Mouse (Mus musculus): Measurements from ENCODE around the gene Dlg4.

Dlg4 gene

DNA sequence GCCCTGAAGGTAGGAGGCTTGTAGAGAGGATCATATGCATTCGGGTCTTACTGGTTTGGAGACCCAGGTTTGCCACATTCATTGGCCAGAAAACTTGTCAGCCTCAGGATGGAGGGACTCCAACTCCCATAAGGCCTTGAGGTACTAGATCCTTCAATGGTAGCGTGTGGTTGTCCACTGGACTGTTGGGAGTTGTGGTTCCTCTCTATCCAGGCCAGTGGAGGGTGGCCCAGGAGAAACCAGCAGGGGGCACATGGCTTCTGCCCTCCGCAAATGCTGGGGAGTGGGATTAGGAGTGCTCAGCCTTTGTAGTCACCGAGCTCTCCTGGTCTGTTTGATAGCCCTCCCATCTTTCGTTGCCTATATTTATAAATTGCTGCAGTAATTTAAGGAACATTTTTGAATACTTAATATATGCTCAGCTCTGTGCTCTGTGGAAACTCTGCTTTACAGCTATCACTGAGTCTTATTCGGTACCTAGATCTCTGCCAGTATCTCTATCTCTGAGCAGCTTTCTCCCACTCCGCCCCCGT is 4.1 kb downstream of the Dlg4 start:
- DNase-seq, result peak; percentile 86

DNA sequence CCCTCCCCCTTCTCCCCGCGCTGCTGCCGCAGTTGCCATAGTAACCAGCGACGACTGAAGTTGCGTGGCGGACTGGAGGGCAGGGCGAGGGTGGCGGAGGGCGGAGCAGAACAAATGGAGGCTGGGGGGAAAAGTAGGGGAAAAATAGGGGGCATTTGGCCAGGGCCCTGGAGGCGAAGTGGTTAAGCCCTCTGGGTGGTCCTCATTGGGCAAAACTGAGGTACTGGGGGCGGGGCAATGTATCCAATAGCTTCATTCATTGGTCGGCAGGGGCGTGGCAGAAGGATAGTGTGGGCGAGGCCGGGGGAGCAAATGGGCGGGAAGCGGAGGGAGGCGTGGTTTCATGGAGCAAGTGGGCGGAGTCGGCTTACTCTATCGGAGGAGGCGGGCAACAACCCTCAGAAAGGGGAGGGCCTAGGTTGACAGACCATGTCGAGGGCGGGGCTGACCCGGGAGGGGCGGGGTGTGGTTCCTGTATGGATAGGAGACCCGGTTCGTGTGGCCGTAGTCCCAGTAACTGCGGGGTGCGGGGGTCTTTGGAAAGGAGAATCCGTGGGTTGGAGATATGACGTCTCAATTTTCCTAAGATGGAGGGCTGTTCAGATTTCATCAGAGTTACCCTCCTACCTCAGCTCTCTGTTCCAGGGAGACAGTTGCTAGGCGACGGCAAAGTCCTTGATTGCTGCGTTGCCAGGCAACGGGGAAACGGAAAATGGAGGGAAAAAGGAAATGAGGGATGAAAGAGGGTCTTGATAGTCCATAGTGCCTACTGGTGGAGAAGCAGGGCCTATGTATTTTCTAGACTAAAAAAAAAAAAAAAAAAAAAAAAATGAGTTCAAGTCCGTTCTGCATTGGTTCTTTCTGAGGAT is 4.8 kb downstream of the Dlg4 start:
- DNase-seq, result peak; percentile 97

DNA sequence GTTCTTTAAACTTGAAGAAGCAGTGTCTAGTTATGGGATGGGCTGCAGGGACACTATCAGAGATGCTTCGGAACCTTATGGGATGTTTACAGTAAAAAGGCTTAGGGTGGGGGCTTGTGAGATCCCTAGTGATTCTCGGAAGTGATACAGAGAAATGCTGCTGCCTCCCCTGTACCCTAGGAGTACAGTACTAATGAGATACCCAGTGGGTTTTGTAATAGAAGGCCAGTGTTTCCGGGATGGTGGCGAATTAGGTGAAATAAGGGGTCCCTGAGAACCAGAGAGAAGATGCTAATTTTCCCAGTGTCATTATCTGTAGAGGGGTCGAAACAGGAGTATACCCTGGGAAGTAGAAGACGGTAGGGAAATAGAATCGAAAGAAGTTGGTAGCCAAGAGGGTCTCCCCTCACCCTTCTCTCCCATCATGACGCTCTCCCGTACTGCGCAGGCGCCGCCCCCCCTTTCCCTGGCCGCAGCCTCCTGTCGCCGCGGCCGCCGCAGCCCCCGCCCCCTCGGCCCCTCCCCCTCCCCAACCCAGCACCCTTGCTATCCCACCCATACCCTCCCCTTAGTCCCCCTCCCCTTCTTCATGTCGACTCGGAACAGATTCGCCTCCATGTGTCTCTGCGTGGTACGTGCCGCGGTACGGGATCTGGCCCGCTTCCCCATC is 6.9 kb downstream of the Dlg4 start:
- DNase-seq, result peak; percentile 39

DNA sequence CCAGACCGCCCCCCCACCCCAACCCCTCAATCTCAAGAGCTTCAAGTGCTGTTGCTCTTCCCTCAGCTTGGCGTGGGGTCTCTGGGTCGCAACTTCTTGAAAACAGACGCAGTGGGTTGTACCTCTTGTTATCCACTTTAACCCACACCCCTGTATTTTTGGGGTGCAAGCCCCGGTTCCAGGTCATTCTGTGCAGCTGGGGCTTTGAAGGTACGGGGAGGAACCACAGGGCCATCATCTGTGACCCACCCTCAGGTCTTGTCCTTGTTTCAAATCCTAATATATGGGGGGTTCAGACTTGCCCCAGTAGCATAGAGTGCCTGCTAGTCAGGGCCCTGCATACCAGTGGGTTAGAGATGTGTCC is 7.4 kb downstream of the Dlg4 start:
- DNase-seq, result no peak

DNA sequence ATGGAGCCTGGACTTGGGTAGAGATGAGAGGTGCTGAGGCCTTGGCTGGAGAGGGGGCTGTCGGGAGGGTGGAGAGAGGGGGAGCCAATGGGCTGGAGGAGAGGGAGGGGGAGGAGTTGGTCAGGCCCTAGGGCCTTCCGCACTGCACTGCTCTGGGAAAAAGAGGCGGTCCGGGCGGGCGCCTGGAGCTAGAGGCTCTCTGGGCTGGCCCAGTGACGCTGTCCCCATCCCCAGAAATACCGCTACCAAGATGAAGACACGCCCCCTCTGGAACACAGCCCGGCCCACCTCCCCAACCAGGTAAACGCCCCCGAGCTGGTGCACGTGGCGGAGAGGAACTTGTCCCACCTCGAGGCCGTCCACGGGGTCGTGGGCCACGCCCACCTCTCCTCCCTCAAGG is 9.9 kb downstream of the Dlg4 start:
- peak; percentile 29 for DNase-seq

DNA sequence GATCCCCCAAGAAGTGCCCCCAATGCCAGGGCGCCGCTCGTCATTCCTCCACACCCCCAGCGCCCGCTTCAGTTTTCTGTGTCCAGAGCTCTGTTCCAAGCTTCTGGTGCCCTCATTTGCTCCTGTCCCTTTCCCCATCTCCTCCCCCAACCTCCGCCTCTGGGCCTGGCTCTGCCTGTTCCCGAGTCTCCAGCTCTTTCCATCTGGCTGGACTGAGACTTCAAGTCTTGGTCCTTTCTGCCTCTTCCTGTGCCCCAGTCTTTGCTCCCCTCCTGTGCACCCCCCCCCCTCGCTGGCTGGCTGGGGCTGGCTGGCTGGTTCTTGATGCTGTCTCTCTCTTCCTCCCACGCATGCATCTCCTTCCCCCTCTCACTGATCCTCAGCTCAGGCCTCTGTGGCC is 10.7 kb downstream of the Dlg4 start:
- peak; percentile 60 for DNase-seq

DNA sequence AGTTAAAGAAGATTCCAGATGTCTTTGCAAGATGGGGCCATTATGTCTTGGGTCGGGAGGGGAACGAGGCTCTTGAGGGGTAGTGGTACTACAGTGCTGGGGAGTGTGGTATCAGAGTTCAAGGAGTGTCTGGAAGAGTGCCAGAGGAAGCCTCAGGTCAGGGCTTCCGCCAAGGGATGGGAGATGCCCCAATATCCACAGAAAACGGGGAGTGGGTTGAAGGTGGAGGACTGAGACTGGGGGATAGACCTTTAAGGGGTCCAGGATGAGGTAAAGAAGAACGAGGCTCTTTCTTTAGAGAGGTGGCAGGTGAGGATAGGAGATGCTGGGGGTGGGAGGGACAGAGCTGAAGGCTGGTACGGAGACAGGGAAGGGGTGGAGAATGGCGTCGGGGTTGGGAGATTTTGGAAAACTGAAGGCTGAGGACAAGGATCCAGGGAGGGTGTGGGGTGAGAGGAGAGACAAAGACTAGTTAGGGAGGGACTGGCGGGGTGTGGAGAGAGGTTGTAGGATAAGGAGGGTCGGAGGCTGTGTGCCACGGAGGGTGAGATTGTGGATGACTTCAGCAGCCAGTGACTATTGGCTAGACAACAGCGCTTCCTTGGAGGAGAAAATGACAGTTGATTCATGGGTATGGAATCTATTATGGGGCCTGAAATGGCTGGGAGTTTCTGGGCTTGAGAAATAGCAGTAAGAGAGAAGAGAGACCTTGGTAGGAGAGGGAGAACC is 11.8 kb downstream of the Dlg4 start:
- DNase-seq, result no peak

DNA sequence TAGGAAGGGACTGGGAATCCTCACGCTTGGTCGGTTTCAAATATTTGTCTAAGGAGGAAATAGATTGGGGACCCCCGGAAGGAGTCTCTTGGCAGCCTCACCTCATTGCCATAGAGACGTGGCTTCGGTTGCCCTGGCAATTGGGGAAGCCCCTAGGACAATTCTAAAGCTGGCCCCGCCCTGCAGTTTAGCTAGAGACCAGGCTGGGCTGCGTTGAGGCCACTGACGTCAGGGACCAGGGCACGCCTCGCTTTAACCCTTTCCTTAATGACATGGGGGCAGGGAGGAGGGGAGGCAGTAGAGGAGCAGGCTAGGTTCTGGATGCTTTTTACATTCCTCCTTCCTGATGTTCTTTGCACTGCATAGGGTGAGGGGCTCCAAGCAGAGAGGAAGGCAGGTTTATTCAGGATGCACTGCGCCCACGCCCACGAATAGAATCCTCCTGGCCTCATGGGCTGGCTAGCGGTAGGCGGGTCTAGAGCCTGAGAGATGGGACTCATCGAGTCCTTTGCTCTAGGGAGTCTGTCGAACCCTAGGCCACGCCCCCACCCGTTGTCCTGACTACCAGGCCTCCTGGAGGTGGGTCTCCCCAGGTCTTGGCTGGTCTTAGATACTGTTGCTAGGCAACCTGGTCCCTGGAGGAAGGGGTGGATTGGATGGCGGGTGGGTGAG is 12.5 kb downstream of the Dlg4 start:
- DNase-seq, result peak; percentile 92

DNA sequence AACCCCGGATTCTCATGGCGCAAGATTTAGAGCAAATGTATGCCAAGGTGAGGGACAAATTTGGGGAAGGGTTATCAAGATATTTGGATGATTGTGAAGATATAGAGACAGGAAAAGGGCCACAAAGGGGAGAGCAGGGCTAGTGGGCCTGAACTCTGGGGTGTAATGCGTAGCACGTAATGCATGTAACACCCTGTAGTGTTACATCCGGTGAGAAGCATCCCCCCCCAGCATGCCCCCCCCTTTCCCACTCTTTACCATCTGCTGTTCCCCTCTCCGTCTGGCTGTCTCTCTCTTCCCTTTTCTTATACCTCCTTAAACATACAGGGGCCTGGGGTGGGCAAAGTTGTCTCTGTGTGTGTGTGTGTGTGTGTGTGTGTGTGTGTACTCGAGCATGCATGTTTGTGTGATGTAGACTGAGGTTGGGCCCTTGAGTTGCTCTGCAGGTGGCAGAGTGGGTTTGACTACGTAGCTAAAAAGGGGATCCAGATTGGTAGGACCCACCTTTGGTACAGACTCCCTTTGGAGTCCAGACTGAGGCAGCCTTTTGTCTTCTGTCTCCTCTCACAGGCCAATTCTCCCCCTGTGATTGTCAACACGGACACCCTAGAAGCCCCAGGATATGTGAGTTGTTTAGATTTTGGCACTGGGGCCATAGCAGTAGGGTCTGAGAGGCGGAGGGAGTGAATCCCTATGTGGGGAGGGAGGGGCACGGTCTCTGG is 13.2 kb downstream of the Dlg4 start:
- no peak for DNase-seq

DNA sequence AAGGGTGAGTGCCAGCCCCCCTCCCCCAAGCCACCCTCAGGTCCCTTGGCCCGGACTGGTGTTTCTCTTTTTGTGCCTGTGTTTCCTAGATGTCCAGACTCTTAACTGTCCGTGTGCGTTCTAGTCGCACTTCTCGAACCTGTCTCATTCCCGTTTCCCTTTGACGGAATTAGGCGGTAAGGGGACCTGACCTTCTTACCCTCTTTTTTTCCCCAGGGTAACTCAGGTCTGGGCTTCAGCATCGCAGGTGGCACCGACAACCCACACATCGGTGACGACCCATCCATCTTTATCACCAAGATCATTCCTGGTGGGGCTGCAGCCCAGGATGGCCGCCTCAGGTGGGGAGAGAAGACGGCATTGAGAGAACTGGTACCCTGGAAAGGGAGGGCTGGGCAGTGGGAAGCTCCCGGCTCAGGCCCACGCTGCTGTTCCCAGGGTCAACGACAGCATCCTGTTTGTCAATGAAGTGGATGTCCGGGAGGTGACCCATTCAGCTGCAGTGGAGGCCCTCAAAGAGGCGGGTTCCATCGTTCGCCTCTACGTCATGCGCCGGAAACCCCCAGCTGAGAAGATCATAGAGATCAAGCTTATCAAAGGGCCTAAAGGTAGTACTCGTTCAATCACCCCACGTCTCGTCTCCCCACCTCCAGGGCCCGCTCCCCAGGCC is 14.0 kb downstream of the Dlg4 start:
- no peak for DNase-seq

DNA sequence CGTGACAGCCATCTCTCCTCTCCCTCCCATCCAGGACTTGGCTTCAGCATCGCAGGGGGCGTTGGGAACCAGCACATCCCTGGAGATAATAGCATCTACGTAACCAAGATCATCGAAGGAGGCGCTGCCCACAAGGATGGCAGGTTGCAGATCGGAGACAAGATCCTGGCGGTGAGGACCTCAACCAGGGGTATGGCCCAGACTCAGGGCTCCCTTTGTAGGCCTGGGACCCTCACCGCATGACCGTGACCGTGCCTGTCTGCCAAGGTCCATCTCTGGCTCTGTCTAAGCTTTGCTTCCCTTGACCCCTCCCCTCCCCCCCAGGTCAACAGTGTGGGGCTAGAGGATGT is 14.6 kb downstream of the Dlg4 start:
- no peak for DNase-seq

DNA sequence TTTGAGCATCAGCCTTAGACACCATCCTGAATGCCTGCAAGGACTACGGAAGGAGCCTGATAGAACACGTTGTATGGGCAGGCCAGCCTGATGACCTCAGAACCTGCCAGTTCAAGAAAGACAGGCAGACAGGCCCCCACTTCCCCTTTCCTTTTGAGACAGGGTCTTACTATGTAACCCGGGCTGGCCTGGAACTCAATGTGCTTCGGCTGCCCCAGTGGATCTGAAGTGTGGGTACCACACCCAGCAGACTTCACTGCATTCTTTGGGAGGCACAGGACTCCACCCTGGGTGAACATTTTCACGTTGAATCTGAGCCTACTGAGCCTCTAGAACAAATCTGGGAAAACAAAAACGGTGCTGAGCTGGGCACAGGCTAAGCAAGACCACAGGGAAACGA is 21.4 kb downstream of the Dlg4 start:
- DNase-seq, result no peak

DNA sequence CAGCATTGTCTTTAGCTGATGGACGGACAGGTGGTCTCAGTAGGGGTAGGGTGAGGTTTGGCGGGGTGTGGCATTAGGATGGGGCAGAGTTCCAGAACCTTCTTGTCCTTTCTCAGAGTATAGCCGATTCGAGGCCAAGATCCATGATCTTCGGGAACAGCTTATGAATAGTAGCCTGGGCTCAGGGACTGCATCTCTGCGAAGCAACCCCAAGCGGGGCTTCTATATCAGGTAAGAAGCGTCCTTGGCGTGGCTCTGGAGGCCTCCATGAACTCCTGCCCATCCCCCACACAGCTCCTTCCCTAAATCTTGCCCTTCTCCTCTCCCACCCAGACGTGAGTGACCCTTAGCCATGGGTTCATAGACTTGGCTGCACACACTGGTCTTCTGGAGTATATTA is 22.9 kb downstream of the Dlg4 start:
- no peak for DNase-seq

DNA sequence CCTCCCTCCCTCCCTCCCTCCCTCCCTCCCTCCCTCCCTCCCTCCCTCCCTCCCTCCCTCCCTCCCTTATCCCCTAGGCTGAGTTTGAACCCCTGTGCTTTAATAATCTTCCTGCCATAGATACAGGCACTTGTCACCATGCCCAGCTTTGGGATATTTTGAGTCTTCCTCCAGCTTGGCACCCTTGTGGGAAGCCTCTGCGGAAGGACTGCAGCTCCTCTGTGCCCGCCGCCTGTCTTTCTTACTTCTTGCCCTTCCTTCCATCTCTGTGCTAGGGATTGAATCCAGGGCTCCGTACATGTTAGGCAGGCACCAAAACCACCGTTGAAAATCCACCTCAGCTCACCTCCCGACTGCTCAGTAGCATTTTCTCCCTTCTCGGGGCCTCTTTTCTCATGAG is 23.4 kb downstream of the Dlg4 start:
- DNase-seq, result no peak

DNA sequence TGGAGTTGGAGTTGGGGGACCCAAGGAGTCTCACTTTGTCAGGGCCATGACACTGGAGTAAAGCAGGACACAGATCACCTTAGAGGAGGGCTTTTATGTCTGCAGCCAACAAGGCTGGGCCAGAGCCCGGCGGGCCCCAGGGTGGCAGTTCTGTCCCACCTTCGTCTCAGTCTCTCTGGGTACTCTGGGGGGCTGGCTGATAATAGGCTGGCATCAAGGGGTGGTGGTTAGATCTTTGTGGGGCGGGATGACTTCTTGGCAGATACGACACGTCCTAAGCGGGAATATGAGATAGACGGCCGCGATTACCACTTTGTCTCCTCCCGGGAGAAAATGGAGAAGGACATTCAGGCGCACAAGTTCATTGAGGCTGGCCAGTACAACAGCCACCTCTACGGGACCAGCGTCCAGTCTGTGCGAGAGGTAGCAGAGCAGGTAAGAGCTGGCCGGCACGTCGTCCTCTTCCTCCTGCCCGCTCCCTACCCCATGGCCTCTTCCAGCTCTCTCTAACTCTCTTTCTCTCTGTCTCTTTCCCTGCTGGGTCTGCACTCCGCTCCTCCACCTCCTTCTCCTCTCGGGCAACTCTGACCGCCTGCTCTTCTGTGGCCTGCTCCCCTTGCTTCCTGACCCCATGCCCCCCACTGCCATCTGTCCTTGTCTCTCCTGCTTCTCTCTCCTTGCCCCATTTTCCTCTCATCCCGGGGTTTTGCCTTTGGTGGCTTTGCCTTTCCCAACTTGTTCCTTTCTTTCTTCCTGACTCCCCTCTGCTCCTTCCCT is 25.8 kb downstream of the Dlg4 start:
- no peak for DNase-seq

DNA sequence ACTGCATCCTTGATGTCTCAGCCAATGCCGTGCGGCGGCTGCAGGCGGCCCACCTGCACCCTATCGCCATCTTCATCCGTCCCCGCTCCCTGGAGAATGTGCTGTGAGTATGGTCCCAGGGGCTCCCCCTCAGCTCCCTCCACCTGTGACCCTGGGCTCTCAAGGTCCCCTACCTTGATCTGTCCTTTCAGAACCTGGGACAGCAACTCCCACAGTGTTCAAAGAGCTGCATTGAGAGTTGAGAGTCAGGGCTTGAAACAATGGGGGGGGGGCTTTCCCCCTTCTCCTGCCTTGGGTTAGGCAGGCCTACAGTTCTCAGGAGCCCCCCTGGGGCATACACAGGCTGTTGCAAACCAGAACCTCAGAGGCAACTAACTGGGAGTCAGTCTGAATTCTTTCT is 26.9 kb downstream of the Dlg4 start:
- DNase-seq, result no peak

DNA sequence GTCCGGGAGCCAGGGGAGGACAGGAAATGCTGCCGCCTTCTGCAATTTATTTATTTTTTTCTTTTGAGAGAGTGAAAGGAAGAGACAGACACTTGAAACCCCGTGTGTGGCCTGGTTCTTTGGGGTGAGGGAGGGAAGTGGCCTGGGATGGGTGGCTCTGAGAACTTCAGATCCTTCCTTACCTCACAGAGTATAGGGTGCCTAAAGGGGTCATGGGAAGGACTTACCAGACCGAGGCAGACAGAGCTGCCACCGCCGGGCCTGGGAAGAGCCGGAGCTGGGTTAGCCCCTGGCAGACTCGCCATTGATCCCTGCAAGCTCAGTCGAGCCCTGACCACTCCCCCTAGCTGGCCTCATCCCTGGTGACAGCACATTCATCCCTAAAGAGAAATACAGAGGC is 28.7 kb downstream of the Dlg4 start:
- no peak for DNase-seq

DNA sequence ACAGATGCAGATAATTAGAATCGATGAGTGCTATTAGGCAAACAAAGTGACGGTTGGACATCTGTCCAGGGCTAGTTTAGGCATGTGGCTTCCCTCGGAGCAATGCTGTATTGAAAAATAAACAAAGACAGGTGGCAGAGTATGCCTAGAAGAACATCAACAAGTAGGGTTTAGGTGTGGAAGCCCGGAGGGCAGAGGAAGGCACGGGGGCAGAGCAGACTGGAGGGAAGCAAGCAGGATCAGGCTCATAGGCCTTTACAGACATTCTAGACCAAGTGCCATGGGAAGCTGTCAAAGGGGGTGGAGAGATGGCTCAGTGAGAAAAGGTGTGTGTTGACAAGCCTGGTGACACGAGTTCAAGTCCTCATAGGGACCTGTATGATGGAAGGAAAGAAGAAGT is 32.6 kb downstream of the Dlg4 start:
- no peak for DNase-seq

DNA sequence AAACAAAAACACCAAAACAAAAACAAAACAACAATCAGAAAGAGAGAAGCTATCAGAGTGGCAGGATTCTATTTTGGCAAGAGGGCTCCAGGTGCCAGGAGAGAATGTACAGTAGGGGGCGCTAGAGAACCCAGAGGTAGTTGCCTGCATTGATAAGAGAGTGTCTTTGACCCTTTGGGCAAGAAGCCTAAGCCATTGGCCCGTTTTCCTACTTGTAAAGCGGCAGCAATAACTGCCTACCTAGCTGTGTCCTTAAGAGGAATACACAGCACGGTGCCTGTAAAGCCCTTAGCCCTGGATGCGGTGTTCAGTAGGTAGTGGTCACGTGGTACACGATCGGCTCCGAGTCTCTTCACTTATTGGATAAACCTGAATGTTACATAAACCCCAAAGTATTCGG is 33.1 kb downstream of the Dlg4 start:
- DNase-seq, result no peak

DNA sequence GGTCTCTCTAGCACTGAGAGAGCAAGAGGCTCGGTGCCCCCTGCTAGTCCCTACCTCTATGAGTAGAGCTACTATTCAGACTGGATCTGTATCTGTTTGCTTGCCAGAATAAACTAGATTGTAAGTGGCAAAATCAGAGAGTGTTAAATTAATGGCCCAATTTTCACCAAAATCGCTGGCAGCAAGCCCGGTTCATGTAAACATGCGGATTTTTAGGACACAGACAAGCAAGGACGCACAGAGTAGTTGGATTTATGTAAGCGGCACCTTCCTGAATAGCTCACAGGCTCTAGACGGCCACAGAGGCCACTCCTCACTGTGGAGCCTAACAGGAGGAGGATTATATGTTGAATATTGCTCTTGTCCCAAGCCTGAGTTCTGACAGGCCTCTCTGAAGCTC is 36.4 kb downstream of the Dlg4 start:
- DNase-seq, result no peak

DNA sequence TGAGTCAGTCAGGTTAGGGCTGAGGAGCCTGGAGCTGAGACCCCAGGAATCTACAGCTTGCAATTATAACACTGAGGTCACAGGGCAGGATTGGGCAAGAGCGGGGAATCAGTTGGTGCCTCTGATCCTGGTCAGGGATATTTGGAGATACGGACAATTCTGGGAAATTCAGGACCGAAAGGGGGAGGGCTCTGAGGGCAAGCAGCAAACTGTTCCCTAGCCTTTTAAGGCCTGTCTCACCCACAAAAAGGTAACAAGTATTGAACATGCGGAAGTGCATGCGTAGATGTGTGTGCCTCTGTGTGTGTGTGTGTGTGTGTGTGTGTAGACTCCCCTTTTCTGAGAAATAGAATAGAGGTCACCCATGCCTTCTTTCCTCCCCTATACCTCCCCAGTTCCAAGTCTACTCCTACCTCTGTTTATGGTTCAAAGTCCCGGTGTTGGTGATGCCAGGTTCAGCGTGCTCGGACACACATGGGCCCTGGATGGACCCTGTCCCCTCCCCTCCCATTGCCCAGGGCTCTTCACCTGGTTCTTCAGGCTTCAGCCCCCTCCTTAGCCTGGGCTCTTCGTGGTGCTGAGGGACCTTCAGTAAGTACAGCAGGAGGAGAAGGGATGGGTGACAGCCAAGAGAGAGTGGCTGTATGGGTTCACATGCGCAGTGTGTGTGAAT is 37.3 kb downstream of the Dlg4 start, which contains the start of gene Asgr1:
Gene Asgr1 (plus strand): TSS at position 188 of the 673 bp plus-strand sequence.
- no peak for DNase-seq

Data from right cerebral cortex, adult 18-20 months (tissue).